Comparison of ENCODE assay signal across 12 mouse cellular contexts in genomic region chr17:70308364-70309231, GRCm38 (mm10).
DNase-seq lines count a peak whose midpoint lies in the region; ATAC-seq and TF ChIP-seq lines count a peak whose summit lies in the region.
"Had no signal": no experiment of that assay in that cellular context is flagged by ENCODE, and none has a peak within 500 bp of the region (broad histone marks: within the 10 kb centered on the region; RNA-seq: fewer than 3 reads in every experiment).

No protein-coding gene starts in this region.

- TF ChIP-seq CTCF in lung, embryonic 14.5 days (IDR thresholded peaks at IDR 0.05; ENCODE audit: low read depth) = no peak

- no peaks in the 10 kb centered on the region for H3K79me2 ChIP-seq in myocyte (ENCODE audit: control insufficient read depth, insufficient read depth)

- H3K9me3 ChIP-seq in lung, embryonic 14.5 days (ENCODE audit: low read depth, low read length) = no peaks in the 10 kb centered on the region
- no peaks in the 10 kb centered on the region for H3K9me3 ChIP-seq in heart, embryonic 11.5 days (replicated peaks; ENCODE audit: control insufficient read depth, low read length)
- H3K9me3 ChIP-seq: embryonic facial prominence, embryonic 15.5 days; heart, embryonic 10.5 days had no signal

- no peak for TF ChIP-seq POLR2A in myocyte (IDR thresholded peaks at IDR 0.05; ENCODE audit: insufficient read length, low read depth)

- 57% methylated on average over 22 of the region's 22 CpGs for WGBS in lung, embryonic 14.5 days
- WGBS in heart, embryonic 11.5 days (ENCODE audit: insufficient replicate concordance) = 70% methylated on average over 22 of the region's 22 CpGs

- H3K4me2 ChIP-seq in lung, embryonic 14.5 days = no peak overlapping the region
- no peak overlapping the region for H3K4me2 ChIP-seq in myocyte (ENCODE audit: low read depth)
- no peak overlapping the region for H3K4me2 ChIP-seq in heart, embryonic 11.5 days
- H3K4me2 ChIP-seq: embryonic facial prominence, embryonic 15.5 days; liver, embryonic 11.5 days had no signal

- H3K4me1 ChIP-seq in lung, embryonic 14.5 days (ENCODE audit: insufficient read depth) = no peaks in the 10 kb centered on the region
- no peaks in the 10 kb centered on the region; the same call in 1 of the 2 replicates for H3K4me1 ChIP-seq in heart, embryonic 11.5 days (ENCODE audit: control insufficient read depth, insufficient read depth, low read length)
- H3K4me1 ChIP-seq: embryonic facial prominence, embryonic 15.5 days; heart, embryonic 10.5 days had no signal

- no peaks in the 10 kb centered on the region for H3K36me3 ChIP-seq in lung, embryonic 14.5 days (ENCODE audit: insufficient read depth)
- no peaks in the 10 kb centered on the region for H3K36me3 ChIP-seq in myocyte (ENCODE audit: control insufficient read depth, insufficient read depth)
- H3K36me3 ChIP-seq in heart, embryonic 11.5 days (ENCODE audit: control insufficient read depth, insufficient read depth, low read length) = no peaks in the 10 kb centered on the region
- H3K36me3 ChIP-seq: embryonic facial prominence, embryonic 15.5 days; heart, embryonic 10.5 days had no signal

- no peak overlapping the region for H3ac ChIP-seq in myocyte (ENCODE audit: control insufficient read depth, insufficient read length)

- no peak overlapping the region for H3K9ac ChIP-seq in lung, embryonic 14.5 days
- no peak overlapping the region for H3K9ac ChIP-seq in heart, embryonic 11.5 days (ENCODE audit: low read depth, low read length)
- H3K9ac ChIP-seq: embryonic facial prominence, embryonic 15.5 days had no signal

- no peak overlapping the region for H3K27ac ChIP-seq in lung, embryonic 14.5 days (ENCODE audit: low read depth)
- H3K27ac ChIP-seq in heart, embryonic 11.5 days (ENCODE audit: low read depth, low read length) = no peak overlapping the region
- H3K27ac ChIP-seq: embryonic facial prominence, embryonic 15.5 days; heart, embryonic 10.5 days had no signal

- no peak for DNase-seq in lung, embryonic 14.5 days
- no peak for DNase-seq in lung, postnatal 36 days
- DNase-seq in frontal cortex, postnatal 36 days (ENCODE audit: low spot score in 2 of 2) = peak; percentile 42 to 52
- no peak for DNase-seq in cerebellum, adult 9-11 months
- DNase-seq in testis, postnatal 10 days (ENCODE audit: low spot score) = no peak
- DNase-seq: kidney, postnatal 36 days; thymus, postnatal 4 days had no signal

- H3K4me3 ChIP-seq in lung, embryonic 14.5 days (ENCODE audit: low read depth, low read length) = no peak overlapping the region
- H3K4me3 ChIP-seq in myocyte = no peak overlapping the region
- no peak overlapping the region for H3K4me3 ChIP-seq in heart, embryonic 11.5 days (ENCODE audit: low read depth, low read length)
- H3K4me3 ChIP-seq: embryonic facial prominence, embryonic 15.5 days; heart, embryonic 10.5 days had no signal

- ATAC-seq in lung, embryonic 14.5 days (ENCODE audit: insufficient read depth) = peak; percentile 47
- ATAC-seq in heart, embryonic 11.5 days (replicated peaks; ENCODE audit: insufficient number of reproducible peaks, low FRiP score, low TSS enrichment) = no peak

- H3K27me3 ChIP-seq in lung, embryonic 14.5 days (ENCODE audit: insufficient read depth, low read length) = no peaks in the 10 kb centered on the region
- H3K27me3 ChIP-seq in myocyte (ENCODE audit: control insufficient read depth, insufficient read depth, insufficient read length) = no peaks in the 10 kb centered on the region
- no peaks in the 10 kb centered on the region for H3K27me3 ChIP-seq in heart, embryonic 11.5 days (ENCODE audit: control insufficient read depth, insufficient read depth, low read length)
- H3K27me3 ChIP-seq: embryonic facial prominence, embryonic 15.5 days had no signal

TF ChIP-seq in myocyte, 11 proteins besides CTCF, POLR2A, EP300 and RAD21:
- TF ChIP-seq MAX (IDR thresholded peaks at IDR 0.05; ENCODE audit: low read depth) (no peak), MYOG (IDR thresholded peaks at IDR 0.05; ENCODE audit: control insufficient read depth in 1 of 3, insufficient read depth in 1 of 3, insufficient read length in 2 of 3, low read depth in 2 of 3) (peak in 1 of 3 experiments; percentile 60), POLR2AphosphoS2 (IDR thresholded peaks at IDR 0.05; ENCODE audit: insufficient read length, low read depth) (no peak), TCF12 (IDR thresholded peaks at IDR 0.05; ENCODE audit: insufficient read depth, poor library complexity, severe bottlenecking) (no peak), MYOD1 (IDR thresholded peaks at IDR 0.05; ENCODE audit: control insufficient read depth in 1 of 3, insufficient read length in 2 of 3, low read depth in 2 of 3) (peak in 2 of 3 experiments; percentile 23 to 60)
TF ChIP-seq in myocyte: peak in this region for 2.

Comparison
In these comparisons a context has a peak if more than half of its experiments do, and no peak if none do; other contexts are left out.
1. DNase-seq: peak in frontal cortex, postnatal 36 days (2 of 2); none in lung, embryonic 14.5 days (single experiment), lung, postnatal 36 days (single experiment), cerebellum, adult 9-11 months (single experiment) and testis, postnatal 10 days (single experiment).